Mouse (Mus musculus) granulocyte monocyte progenitor cell, adult 5-6 weeks (primary cell): Measurements from ENCODE around the gene Pitpnm1. TPM values are rescaled to one million over a fixed set of nuclear protein-coding genes. Genes with fewer than 3 reads are reported as not detected.
"Not testable (repeated sequence)": the region's sequence is repeated elsewhere in the genome, so short reads cannot be mapped to it uniquely, and the experiment has no call there.

ENCODE experiments used
- ATAC-seq: replicated peaks from 2 replicates; pipeline ENCODE4 v1.8.0; 2016; ENCODE audit warnings: mild to moderate bottlenecking, moderate TSS enrichment, inconsistent platforms; ENCODE audit not compliant: poor library complexity, severe bottlenecking
- total RNA-seq, 2 experiments: library from RNA; stranded (forward) in 1 of 2; stranded (reverse) in 1 of 2; fragments of 200-712, 200-1000 nt in 1 of 2; fragments of >200 nt in 1 of 2; fragmentation: Nextera tagmentation in 1 of 2; gene quantifications; 2 replicates each; pipeline ENCODE4 v1.2.3; 2014 to 2017

The Pitpnm1 gene
- total RNA-seq, 2 experiments from 2014 or later, result 11.3 to 24.3 TPM

DNA sequence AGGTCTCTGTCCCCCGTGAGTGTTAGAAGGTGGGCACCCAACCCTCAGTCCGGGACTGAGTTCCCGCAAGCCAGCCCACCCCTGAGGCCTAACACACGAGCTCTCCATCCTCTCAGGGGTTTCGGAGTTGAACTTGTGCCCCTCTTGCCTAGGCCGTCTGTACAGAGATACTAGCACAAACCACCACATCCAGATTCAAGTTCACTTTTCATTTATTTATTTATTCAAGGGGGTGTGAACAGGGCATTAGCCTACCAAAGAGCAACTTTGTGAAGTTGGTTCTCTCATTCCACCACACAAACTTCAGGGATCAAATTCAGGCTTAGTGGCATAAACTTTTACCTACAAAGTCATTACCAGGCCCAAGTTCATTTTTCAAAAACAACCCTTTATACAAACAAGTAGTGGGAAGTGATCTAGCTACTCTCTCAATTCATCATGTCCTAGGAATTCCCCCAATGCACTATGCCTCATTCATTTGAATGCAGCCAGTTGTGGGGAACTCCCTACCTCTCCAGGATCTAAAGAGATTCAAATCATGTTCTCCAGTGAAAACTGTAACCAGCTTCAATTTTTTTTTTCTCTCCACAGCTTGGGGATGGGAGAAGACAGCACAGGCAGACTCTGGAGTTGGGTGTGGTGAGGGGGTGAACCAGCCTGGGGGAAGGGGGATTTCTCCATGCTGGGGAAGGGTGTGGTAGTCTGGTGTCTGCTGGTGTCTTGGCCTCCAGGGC lies 35.6 kb downstream of the Pitpnm1 start:
- ATAC-seq, result not testable (repeated sequence)

DNA sequence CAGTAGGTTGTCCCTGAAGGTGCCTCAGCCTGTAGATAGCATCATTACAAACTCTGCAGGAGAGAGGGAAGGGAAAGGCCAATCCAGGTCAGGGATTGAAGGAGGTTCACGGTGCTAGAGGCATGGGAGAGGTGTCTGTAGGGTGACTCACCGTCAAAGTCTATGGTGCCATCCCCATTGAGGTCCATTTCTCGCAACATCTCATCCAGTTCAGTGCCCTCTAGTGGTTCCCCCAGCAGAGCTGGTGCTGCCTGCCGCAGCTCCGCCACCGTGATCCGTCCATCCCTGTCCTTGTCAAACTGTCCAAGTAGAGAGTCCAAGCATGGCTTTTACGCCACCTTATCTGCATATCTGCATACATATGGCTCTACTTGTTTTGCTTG lies 36.2 kb downstream of the Pitpnm1 start:
- ATAC-seq, result peak; percentile 66

DNA sequence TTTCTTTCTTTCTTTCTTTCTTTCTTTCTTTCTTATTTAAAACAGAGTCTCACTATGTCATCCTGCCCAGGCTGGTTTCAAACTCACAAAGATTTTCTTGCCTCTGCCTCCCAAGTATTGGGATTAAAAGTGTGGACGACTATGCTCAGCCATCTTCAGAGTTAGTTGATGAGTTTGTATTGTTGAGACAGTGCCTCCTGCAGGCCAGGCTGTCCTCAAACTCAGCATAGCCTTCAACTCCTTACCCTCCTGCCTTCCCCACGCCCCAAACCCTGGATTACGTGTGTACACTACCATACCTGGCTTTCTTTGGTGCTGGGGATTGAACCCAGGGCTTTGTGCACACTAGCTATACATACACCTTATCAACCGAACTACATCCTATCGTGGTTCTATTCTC lies 36.7 kb downstream of the Pitpnm1 start:
- ATAC-seq, result no peak

DNA sequence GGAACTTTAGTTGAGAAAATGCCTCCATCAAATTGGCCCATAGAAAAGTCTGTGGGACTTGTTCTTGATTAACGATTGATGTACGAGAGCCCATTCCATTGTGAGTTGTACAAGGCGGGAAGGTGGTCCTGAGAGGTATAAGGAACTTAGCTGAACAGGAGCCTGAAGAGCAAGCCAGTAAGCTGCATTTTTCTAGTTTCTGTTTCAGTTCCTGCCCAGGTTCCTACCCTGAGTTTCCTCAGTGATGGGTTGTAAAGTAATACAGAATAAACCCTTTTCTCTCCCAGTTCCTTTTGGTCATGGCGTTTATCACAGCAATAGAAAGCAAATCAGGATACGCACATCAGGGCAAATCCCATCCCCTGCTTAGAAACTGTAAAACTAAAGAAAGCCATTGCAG lies 38.1 kb downstream of the Pitpnm1 start:
- peak; percentile 44; the same call in 1 of the 2 replicates for ATAC-seq

DNA sequence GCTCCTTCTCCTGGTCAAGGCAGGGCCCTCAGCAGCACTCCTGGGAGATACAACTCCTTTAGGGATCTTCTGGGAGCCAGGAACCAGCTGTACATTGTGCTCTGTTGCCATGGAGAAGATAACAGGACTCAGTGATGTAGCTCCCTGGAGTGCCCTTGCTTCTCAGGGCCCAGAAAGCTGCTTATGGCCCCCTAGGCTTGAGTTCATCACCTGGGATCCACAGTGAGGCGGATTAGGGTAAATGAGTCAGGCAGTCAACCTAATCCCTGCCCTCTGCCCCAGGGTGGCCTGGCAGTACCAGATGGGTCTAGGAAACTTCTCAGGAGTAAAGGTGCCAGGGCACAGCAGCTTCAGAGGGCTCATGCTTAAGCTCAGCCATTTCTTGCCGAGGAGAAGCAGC lies 39.6 kb downstream of the Pitpnm1 start, which contains the start of gene Gpr152:
TSS of gene Gpr152 (plus strand) at position 342 of the 400 bp plus-strand sequence.
- ATAC-seq, result no peak

DNA sequence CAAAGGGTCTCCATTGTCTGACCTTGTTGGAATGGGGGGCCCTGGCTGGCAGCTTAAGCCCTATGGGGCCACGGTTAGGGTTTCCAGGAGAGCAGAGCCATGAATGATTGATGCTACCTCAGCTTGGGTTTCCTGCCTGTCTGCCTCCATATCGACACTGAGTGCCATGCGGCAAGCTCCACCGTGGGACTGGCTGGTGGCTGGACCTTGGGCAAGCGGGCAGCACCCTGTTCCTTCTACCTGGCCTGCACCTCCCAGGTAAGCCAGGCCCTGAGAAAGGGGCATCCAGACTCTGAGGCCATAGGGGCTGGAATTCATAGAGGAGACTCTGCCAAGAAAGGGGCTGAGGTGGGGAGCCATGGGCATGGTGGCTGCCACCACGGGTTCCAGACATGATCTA lies 40.3 kb downstream of the Pitpnm1 start:
- no peak for ATAC-seq

DNA sequence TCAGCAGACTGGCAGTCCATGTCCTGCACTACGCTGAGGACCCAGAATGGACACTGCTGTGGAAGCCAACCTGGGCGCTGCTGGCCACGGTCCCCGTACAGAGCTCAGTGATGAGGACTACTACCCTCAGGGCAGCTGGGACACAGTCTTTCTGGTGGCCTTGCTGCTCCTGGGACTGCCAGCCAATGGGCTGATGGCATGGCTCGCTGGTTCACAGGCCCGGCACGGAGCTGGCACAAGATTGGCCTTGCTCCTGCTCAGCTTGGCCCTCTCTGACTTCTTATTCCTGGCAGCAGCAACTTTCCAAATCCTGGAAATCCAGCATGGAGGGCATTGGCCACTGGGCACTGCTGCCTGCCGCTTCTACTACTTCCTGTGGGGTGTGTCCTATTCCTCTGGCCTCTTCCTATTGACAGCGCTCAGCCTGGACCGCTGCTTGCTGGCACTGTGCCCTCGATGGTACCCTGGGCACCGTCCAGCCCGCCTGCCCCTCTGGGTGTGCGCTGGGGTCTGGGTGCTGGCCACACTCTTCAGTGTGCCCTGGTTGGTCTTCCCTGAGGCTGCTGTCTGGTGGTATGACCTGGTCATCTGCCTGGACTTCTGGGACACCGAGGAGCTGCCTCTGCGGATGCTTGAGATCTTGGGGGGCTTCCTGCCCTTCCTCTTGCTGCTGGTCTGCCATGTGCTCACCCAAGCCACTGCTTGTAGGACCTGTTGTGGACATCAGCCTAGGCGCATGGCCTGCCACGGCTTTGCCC lies 42.8 kb downstream of the Pitpnm1 start:
- no peak for ATAC-seq

DNA sequence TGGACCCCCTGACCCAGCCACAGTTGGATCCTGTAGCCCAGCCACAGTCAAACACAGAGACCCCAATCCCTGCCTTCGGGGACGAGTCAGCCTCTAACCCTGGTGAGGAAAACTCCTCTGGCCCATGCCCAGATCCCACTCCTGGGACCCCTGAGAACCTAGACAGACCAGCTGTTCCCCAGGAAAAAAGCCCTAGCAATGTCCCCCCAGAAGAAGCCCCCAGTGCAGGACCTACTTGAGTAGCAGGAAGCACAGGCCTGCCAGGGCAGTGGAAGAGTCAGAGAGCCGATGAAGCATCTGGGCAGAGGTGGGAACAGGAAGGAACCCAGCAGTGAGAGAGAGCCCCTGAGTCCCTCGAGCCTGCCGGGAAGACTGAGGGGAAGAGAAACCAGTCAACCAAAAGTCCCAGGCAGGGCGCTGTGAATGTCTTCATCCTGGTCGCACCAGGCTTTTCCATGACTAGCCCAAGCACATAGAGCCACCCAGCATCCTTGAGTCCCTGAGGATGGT lies 44.0 kb downstream of the Pitpnm1 start, which contains the start of gene Cabp4:
TSS of gene Cabp4 (minus strand) at position 275 of the 510 bp plus-strand sequence.
- peak; percentile 23; the same call in 1 of the 2 replicates for ATAC-seq

DNA sequence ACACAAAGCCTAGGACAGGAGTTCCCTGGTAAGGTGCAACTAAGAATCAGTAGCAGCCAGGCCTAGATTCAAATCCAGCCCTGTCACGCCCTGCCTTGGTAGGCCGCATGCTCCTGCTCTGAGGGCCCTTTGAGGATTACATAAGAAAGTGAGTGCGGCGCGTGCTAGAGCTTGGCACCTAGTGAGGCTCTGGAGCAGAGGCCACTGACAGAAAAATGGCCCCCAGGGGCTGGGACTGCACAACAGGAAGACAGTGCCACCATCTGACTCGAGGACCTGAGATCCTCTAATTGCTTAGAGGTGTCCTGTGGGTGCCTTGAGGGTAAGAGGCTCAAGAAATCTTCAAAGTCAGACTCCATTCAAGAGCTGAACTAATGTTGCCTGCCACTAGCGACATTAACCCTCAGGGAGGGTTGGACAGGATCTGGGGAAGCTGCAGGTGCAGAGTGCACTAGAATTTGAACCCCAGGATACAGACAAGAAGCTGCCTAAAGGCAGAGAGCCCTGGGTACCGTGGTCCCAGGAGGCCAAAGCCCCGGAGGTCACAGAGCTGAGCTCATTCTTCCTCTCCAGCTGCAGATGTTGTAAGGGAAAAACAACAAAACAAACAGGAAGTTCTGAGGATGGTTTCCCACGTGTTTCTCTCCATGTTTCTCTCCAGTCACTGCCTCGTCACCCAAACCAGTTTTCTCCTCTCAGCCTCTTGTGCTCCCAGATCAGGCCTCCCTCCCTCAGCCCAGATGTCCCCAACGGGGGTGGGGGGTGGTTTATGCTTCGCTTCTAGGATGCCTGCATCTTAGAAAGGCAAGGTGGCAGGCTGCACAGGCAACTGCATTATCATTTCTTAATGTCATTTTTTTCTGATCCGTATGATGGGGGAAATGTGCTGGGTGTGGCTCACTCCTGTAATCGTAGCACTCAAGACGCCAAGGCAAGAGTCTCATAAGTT lies 45.0 kb downstream of the Pitpnm1 start:
- ATAC-seq, result no peak

DNA sequence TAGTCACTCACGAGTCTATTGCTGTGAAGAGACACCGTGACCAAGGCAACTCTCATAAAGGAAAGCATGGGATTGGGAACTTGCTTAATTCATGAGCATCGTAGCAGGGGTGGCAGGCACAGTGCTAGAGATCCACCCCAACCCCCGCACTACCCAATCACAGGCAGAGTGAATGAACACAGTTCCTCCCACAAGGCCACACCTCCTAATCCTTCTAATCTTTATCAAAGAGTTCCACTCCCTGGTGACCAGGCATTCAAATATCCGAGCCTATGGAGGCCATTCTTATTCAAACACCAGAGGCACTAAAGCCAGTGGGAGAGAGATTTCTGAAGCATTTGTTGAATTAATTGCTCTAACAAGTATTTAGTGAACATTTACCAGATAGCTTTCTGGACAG lies 46.1 kb downstream of the Pitpnm1 start:
- ATAC-seq, result no peak

DNA sequence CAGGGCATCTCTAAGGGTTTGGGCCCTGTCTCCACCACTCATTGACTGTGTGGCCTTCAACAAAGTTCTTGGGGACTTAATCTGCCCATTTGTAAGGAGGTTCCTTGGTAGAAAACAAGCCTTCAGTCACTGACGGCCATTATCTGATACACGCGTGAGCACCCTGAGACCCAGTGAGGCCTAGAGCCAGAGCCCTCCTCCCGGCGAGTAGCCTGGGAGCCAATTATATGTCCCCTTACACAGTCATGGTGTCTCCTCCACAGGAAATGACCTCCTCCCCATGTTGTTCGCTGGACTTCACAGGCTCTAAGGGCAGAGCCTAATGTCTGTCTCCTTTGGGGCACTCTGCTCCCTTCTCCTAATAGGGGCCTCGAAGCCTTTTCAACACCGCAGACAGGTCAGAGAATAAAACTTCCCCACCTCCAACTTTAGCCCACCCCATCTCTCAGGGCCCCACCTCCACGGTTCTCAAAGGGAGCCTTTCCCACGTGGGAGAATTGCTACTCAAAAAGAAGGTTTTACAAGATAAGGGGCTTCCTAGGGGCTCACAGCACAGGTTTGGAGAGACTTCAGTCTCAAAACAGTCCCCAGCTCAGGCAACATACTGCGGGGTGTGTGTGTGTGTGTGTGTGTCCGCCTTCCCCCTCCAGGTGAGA lies 46.7 kb downstream of the Pitpnm1 start:
- no peak for ATAC-seq

DNA sequence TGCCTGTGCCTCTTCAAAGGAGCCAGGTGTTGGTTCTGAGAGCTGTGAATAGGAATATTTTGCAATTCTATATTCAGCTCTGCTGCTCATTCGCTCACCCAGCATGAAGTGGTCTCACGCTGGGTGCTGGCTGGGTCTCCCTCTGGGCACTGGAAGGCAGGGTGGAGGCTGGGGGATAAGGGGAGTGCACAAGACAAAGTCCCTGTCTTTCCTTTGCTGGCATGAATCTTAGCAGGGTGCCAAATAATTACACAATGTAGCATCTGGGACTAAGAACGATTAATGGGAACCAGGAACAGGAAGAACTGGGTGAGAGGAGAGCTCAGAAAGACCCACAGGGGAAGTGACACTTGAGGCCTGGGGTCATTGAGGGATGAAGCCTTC lies 47.2 kb downstream of the Pitpnm1 start:
- ATAC-seq, result peak; percentile 53

DNA sequence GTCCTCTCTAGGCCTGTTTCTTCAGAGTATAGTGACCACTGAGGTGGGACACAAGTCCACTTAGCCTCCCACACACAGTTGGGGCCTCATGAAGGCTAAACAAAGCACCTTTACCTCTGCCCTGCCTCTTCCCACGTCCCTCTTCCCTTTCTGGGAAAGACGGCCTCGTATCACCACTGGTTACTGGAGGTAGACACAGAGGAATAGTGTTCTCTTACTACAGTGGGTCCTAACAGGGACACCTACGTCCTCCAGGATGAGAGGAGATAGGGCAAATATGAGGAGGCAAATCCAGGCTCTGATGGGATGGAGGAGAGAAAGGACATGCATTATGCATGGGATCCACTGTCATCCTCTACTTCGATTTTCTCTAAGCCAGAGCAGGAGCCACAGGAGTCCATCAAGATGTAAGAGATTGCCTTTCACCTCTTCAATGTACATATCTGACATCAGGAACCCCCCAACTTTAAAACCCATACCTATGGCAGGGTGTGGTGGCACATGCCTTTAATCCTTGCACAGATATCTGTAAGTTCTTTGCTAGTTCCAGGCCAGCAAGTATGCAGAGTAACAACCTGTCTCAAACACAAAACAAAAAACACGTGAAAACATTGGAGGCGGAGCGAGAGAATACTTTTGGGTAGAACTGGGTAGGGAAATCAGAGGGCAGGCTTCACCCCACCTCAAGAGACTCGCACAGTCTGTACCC lies 48.1 kb downstream of the Pitpnm1 start:
- no peak for ATAC-seq

DNA sequence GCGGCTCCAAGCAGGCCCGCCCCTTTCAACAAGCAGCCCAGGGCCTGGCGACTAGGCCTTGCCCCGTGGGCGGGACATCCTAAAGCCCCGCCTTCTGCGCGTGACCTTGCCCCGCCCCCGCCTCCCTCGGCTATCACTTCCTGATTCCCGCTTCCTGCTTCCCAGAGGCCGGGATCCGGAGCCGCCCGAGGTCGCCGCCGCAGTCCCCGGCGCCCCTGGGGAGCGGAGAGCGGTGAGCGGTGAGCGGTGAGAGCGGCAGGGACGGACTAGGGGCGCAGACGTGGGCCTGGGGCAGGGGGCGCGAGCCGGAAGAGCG lies 48.7 kb downstream of the Pitpnm1 start, which contains the start of gene Coro1b:
TSS of gene Coro1b (plus strand) at position 129 of the 316 bp plus-strand sequence.
- peak; percentile 82 for ATAC-seq

DNA sequence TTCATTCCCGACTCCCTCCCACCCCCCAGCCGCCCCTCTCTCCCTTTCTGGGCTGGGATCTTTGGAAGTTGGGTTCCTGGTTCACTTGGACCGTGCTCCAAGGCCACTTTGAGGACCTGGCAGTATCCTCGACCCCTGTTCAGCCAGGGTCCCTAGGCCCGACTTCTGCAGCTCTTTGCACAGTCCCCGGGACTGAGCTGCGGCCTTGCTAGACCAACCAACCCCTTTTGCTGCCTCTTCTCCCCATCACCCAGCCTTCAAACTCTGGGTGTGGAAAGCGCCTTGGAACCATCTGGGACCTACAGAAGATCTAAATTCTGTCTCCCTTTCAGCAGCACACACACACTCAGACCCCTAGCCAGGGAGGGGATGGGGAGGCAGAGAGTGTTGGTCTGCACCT lies 49.0 kb downstream of the Pitpnm1 start:
- ATAC-seq, result no peak

DNA sequence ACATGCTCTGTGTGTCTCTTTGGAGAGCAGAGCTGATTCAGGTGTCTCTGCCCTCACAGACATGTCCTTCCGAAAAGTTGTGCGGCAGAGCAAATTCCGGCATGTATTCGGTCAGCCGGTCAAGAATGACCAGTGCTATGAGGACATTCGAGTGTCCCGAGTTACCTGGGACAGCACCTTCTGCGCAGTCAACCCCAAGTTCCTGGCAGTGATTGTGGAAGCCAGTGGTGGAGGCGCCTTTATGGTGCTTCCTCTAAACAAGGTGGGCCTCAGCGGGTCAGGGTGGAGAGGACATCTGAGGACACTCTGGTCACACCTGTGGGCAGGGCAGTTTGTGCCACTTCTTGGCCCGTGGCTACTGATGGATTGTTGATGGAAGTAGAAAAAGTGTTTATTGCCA lies 49.5 kb downstream of the Pitpnm1 start:
- ATAC-seq, result no peak

DNA sequence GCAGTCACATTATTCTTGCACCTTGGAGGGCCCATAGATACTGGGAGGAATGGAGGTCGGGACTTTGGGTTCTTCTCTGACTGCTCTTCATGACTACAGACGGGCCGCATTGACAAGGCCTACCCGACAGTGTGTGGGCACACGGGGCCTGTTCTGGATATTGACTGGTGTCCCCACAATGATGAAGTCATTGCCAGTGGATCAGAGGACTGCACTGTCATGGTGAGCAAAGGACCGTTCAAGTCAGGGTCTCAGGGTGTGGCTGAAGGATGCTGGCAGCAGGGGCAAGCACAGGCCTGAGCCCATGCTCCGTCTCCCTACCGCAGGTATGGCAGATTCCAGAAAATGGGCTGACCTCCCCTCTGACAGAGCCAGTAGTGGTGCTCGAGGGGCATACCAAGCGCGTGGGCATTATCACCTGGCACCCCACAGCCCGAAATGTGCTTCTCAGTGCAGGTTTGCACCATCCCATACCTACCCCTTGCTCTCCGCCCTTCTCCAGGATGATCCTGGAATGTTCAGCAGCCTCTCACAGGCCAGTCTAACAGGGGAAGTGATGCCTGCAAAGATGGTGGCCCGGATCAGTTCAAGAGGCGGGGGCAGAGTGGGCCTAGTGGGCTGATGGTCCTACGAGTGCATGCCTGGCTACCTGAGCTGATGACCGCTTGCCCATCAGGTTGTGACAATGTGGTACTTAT lies 50.1 kb downstream of the Pitpnm1 start:
- ATAC-seq, result no peak

DNA sequence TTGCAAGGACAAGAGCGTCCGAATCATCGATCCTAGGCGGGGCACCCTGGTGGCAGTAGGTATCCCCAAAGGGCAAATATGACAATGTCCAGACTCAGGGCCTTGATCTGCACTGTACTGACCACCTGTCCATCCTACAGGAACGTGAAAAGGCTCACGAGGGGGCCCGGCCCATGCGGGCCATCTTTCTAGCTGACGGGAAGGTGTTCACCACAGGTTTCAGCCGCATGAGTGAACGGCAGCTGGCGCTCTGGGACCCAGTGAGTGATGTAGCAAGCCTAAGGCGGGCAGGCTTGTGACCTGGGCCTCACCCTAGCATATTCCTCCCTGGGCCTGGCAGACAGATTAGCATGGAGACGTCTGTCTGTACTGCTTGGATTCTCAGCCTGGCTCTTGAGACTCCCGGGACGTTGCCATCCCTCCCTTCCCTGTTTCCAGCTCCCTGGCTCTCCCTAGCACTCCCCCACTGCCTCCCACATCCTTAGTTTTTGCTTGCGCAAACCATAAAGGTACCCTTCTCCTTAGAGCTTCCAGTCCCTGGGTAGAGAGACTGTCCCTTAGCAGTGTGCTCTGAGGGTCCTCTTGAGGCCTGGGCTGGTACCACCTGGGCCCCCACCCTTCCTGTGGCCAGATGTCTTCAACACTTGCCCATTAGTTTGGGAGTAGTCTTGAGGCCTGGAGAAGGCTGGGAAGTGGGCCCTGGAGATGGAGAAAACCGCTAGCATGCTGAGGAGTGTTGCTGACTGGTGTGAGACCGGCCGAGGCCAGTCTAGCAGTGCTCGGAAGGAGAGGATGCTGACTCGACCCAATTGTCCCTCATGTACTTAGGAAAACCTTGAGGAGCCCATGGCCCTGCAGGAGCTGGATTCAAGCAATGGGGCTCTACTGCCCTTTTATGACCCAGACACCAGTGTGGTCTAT lies 51.0 kb downstream of the Pitpnm1 start:
- no peak for ATAC-seq
